Mouse (Mus musculus) CH12.LX (cell line): ENCODE data around the gene Rhbg.

Experiments used
- CTCF ChIP-seq, 2 experiments: IDR thresholded peaks in 1 of 2; conservative IDR thresholded peaks in 1 of 2; 2 replicates each; pipeline ENCODE4 v1.5.1; 2011 to 2012; ENCODE audit warnings: low read depth in 2 of 2, low read length in 2 of 2, improper control_type of control experiment in 1 of 2, inconsistent platforms in 1 of 2, mild to moderate bottlenecking in 1 of 2, moderate library complexity in 1 of 2
- IRF4 ChIP-seq: IDR thresholded peaks from 2 replicates; pipeline ENCODE4 v1.6.1; 2014; ENCODE audit warnings: low read depth, mild to moderate bottlenecking, inconsistent platforms, low read length, improper control_type of control experiment
- JUND ChIP-seq: conservative IDR thresholded peaks from 2 replicates; pipeline ENCODE4 v1.6.1; 2011; ENCODE audit warnings: low read depth, low read length, improper control_type of control experiment
- MAFK ChIP-seq: IDR thresholded peaks from 2 replicates; pipeline ENCODE4 v1.6.1; 2011; ENCODE audit warnings: low read length, improper control_type of control experiment; ENCODE audit not compliant: insufficient replicate concordance
- POLR2A ChIP-seq: IDR thresholded peaks from 2 replicates; pipeline ENCODE4 v1.6.1; 2011; ENCODE audit warnings: low read depth, mild to moderate bottlenecking, improper control_type of control experiment, low read length
- RAD21 ChIP-seq: IDR thresholded peaks from 2 replicates; pipeline ENCODE4 v1.6.1; 2011; ENCODE audit warnings: low read depth, mild to moderate bottlenecking, low read length, improper control_type of control experiment, moderate library complexity
- RCOR1 ChIP-seq: conservative IDR thresholded peaks from 2 replicates; pipeline ENCODE4 v1.6.1; 2012; ENCODE audit warnings: low read depth, mild to moderate bottlenecking, inconsistent platforms, low read length, improper control_type of control experiment
- TBP ChIP-seq: conservative IDR thresholded peaks from 2 replicates; pipeline ENCODE4 v1.6.1; 2011; ENCODE audit warnings: low read depth, low read length, improper control_type of control experiment
- USF1 ChIP-seq: IDR thresholded peaks from 2 replicates; pipeline ENCODE4 v1.6.1; 2014; ENCODE audit warnings: low read depth, mild to moderate bottlenecking, inconsistent platforms, low read length, improper control_type of control experiment
- USF2 ChIP-seq: conservative IDR thresholded peaks from 2 replicates; pipeline ENCODE4 v1.6.1; 2011; ENCODE audit warnings: low read depth, low read length, improper control_type of control experiment

GRCm38 (mm10) chr3:88232851-88233649, 21.5 kb downstream of the Rhbg start:
- TF ChIP-seq USF2, result no peak
- no peak for TF ChIP-seq RAD21
- TF ChIP-seq CTCF (conservative IDR thresholded peaks at IDR 0.05 in 1 of 2, IDR thresholded peaks at IDR 0.05 in 1 of 2; ENCODE audit: low read depth in 2 of 2, low read length in 2 of 2), result no peak
- TF ChIP-seq POLR2A, result no peak
- TF ChIP-seq RCOR1, result no peak
- TF ChIP-seq IRF4, result peak; percentile 41
- TF ChIP-seq MAFK, result no peak
- TF ChIP-seq USF1, result no peak
- TF ChIP-seq TBP, result no peak
- no peak for TF ChIP-seq JUND
